Mouse (Mus musculus) testis, adult 2 months (tissue): Measurements from ENCODE around the gene Gm27029. TPM values are rescaled to one million over a fixed set of nuclear protein-coding genes. Genes with fewer than 3 reads are reported as not detected.
"Not testable (repeated sequence)": the region's sequence is repeated elsewhere in the genome, so short reads cannot be mapped to it uniquely, and the experiment has no call there.

Experiments used
- H3K27ac ChIP-seq: fragments of 200-500 bp; 2 replicates; pipeline ENCODE4 v1.5.1; 2012; ENCODE audit warnings: low read depth, low read length; ENCODE audit not compliant: control insufficient read depth, insufficient read depth
- H3K27me3 ChIP-seq: fragments of 200-500 bp; 2 replicates; pipeline ENCODE4 v1.6.1; 2012; ENCODE audit warnings: mild to moderate bottlenecking, low read length, moderate library complexity; ENCODE audit not compliant: control insufficient read depth, insufficient read depth
- H3K36me3 ChIP-seq: fragments of 200-500 bp; 2 replicates; pipeline ENCODE4 v1.6.1; 2012; ENCODE audit warnings: mild to moderate bottlenecking, low read length; ENCODE audit not compliant: control insufficient read depth, insufficient read depth
- H3K4me1 ChIP-seq: fragments of 200-500 bp; 2 replicates; pipeline ENCODE4 v1.6.1; 2012; ENCODE audit warnings: low read length; ENCODE audit not compliant: control insufficient read depth, insufficient read depth
- H3K4me3 ChIP-seq: fragments of 200-500 bp; 2 replicates; pipeline ENCODE4 v1.5.1; 2012; ENCODE audit warnings: low read depth, mild to moderate bottlenecking, low read length, moderate library complexity, mixed read lengths; ENCODE audit not compliant: control insufficient read depth
- CTCF ChIP-seq: fragments of 200-500 bp; IDR thresholded peaks from 2 replicates; pipeline ENCODE4 v1.5.1; 2012; ENCODE audit warnings: low read depth, mild to moderate bottlenecking, inconsistent platforms, low read length, moderate library complexity; ENCODE audit not compliant: control insufficient read depth, insufficient read depth, insufficient replicate concordance
- POLR2A ChIP-seq: fragments of 200-500 bp; IDR thresholded peaks from 2 replicates; pipeline ENCODE4 v1.6.1; 2012; ENCODE audit warnings: low read depth, mild to moderate bottlenecking, inconsistent platforms, low read length, moderate library complexity; ENCODE audit not compliant: control insufficient read depth
- polyA plus RNA-seq: library from polyadenylated mRNA; depleted of rRNA; stranded (reverse); fragments of >200 nt; gene quantifications from 2 replicates; pipeline ENCODE4 v1.2.3, GENCODE M21; 2012

Gm27029 gene
- polyA plus RNA-seq, 1 experiment: 0.14 TPM

DNA sequence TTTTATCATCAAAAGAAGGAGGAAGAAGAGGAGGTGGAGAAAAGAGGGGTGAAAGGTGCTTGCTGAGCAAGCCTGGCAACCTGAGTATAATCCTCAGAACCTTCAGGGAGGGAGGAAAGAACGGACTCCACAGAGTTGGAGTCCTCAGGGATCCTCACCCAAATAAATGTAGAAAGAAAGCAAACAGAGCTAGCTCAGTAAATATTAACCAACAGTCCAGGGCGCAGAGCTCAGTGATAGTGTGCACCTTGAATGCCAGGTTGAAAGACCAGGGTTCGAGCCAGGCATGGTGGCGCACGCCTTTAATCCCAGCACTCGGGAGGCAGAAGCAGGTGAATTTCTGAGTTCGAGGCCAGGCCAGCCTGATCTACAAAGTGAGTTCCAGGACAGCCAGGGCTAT is 31.0 kb upstream of the Gm27029 start:
- Histone ChIP-seq H3K36me3 (no peaks in the 10 kb centered on the region), H3K27ac (no peak overlapping the region), H3K4me1 (no peaks in the 10 kb centered on the region), H3K4me3 (no peak overlapping the region), H3K27me3 (no peaks in the 10 kb centered on the region)
- TF ChIP-seq CTCF (no peak), POLR2A (no peak)

DNA sequence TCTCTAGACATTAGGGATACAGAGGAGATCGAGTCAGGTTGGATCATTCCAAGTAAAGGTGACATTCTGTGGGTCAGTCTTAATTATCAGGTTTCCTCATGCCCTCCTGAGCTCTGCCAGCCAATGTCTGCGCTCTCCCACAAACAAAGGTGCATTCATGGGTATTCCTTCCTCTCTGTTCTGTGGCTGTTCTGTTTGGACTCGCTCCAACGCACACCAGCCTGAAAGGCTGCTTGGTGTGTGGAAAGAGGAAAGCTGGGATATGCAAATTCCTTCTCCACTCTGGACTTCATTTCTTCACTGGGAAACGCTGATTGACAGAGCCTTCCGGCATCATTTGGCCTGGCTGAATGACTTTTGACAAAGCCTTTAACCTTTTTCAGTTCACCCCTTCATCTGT is 30.1 kb upstream of the Gm27029 start:
- H3K27ac ChIP-seq: no peak overlapping the region
- no peaks in the 10 kb centered on the region for H3K4me1 ChIP-seq
- H3K36me3 ChIP-seq: no peaks in the 10 kb centered on the region

DNA sequence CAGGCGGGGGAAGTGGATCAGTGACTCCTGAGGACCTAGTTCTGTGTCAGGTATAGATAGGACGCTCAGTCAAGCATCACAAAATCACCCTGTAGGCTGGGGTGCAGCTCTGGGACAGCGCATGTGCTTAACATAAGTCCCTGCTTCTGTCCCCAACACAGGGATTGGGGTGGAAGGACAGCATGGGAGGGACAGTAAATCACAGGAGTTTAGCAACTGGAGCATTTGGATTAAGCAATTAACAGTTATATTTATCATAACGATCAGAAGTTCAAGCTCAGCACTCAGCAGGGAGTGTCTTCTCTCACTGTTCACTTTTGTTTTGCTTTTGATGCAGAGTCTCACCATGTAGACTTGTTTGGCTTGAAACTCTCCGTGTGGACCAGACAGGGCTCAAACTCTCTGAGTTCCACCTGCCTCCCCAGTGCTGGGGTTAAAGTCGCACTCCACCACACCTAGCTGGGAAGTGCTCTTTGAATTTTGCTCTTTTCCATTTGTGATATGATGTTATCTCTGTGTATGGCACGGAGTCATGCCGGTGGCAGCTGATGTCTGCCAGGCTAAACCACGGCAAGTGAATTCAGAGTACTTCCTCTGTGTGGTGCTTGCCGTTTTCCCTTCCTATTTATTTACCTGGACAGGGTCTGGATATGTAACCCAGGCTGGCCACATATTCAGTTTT is 27.6 kb upstream of the Gm27029 start:
- no peak overlapping the region for H3K4me3 ChIP-seq
- no peaks in the 10 kb centered on the region for H3K4me1 ChIP-seq
- H3K36me3 ChIP-seq: no peaks in the 10 kb centered on the region
- no peaks in the 10 kb centered on the region for H3K27me3 ChIP-seq
- H3K27ac ChIP-seq: no peak overlapping the region
- no peak for TF ChIP-seq CTCF
- no peak for TF ChIP-seq POLR2A

More for the DNA sequence above, 30.1 kb upstream of the Gm27029 start:
- TF ChIP-seq CTCF: no peak
- TF ChIP-seq POLR2A: no peak
- no peak overlapping the region for H3K4me3 ChIP-seq
- no peaks in the 10 kb centered on the region for H3K27me3 ChIP-seq

DNA sequence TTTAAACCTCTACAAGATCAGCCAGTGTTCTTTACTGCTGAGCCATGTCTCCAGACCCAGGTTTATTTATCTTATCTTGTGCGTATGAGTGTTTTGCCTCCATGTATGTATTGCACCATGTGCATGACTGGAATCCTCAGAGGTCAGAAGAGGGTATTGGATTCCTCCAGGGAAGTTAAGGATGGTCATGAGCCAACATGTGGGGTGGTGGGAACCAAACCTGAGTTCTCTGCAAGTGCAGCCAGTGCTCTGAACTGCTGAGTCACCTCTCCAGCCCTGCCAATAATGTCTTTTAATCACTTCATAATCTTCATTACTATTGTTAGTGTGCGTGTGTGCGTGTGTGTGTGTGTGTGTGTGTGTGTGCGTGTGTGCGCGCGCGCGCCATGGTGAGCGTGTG is 26.9 kb upstream of the Gm27029 start:
- H3K36me3 ChIP-seq: no peaks in the 10 kb centered on the region
- no peaks in the 10 kb centered on the region for H3K27me3 ChIP-seq
- no peak overlapping the region for H3K4me3 ChIP-seq
- no peak overlapping the region for H3K27ac ChIP-seq
- TF ChIP-seq POLR2A (no peak), CTCF (no peak)
- H3K4me1 ChIP-seq: no peaks in the 10 kb centered on the region

DNA sequence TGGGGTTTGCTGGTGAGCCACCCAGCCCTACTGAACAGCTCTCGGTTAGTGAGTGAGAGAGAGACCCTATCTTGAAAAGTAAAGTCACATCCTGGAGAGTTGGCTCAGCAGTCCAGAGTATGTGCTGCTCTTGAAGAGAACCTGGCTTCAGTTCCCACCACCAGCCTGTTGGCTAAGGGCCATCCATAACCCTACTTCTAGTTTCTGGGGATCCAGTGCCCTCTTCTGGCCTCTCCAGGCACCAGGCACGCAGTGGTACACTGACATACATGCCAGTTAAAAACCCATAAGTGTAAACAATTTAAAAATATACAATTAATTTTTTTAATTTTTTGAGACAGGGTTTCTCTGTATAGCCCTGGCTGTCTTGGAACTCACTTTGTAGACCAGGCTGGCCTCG is 25.8 kb upstream of the Gm27029 start:
- no peak for TF ChIP-seq POLR2A
- TF ChIP-seq CTCF: no peak
- H3K4me1 ChIP-seq: no peaks in the 10 kb centered on the region
- no peak overlapping the region for H3K27ac ChIP-seq
- no peaks in the 10 kb centered on the region for H3K27me3 ChIP-seq
- H3K4me3 ChIP-seq: no peak overlapping the region
- no peaks in the 10 kb centered on the region for H3K36me3 ChIP-seq

DNA sequence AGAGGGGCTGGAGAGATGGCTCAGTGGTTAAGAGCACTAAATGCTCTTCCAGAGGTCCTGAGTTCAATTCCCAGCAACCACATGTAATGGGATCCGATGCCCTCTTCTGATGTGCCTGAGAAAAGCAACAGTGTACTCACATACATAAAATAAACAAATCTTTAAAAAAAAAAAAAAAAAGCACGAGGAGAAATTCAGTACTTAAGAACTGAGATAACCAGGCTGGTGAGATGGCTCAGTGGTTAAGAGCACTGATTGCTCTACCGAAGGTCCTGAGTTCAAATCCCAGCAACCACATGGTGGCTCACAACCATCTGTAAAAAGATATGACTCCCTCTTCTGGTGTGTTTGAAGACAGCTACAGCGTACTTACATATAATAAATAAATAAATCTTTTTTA is 25.0 kb upstream of the Gm27029 start:
- not testable (repeated sequence) for H3K27ac ChIP-seq, H3K27me3 ChIP-seq, H3K4me3 ChIP-seq, H3K36me3 ChIP-seq, H3K4me1 ChIP-seq

DNA sequence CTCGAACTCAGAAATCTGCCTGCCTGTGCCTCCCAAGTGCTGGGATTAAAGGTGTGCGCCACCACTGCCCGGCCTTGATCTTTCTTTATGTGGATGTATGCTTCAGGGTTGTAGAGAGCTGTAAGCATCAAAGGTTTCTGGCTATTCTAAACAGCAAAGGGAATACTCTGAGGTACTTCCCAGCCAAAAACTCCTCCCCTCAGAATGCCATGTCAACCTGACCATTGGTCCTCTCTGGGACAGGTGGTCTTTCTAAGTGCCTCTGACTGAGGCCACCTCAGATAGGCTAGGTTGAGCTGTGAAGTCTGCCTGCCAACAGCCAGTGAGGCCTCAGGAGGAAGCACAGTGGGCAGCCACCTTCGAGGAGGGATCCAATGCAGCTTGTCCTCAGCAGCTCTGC is 24.3 kb upstream of the Gm27029 start:
- no peak for TF ChIP-seq CTCF
- no peak for TF ChIP-seq POLR2A
- Histone ChIP-seq H3K27ac (peak overlapping the region; percentile 59), H3K4me1 (no peaks in the 10 kb centered on the region), H3K36me3 (peaks cover 2% of the 10 kb centered on the region), H3K4me3 (no peak overlapping the region; the same call in 1 of the 2 replicates), H3K27me3 (no peaks in the 10 kb centered on the region)

DNA sequence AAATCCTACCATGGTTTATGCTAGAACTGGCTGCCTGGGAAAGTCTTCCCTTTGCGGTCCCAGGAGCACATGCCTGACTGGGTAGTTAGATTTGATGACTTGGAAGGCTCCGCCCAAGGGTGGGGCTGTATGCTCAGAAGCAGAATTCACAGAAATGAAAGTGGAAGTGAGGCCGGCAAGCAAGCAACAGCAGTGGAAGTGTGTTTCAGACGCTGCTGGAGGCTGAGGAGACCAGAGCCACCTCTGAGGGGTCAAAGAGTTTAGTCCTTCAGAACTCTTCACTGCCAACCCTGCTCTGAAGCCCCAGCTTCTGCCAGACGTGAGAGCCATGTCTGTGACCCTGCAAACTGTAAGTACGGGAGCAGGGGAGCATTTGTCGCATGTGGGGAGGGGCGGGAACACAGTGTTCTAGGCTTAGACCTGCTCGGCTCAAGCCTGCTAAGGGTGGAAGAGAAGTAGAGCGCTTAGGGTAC is 23.7 kb upstream of the Gm27029 start, which contains the start of gene Ifi35:
Ifi35 (plus strand) TSS at position 134 of the 473 bp plus-strand sequence.
- peak within 1 kb of the TSS; percentile 69 for H3K4me3 ChIP-seq
- H3K27ac ChIP-seq: peak within 1 kb of the TSS; percentile 59
- no peaks in the 10 kb centered on the region for H3K27me3 ChIP-seq
- H3K4me1 ChIP-seq: no peaks in the 10 kb centered on the region
- peak; percentile 38; the same call in 1 of the 2 replicates for TF ChIP-seq POLR2A
- TF ChIP-seq CTCF: no peak
- H3K36me3 ChIP-seq: peaks cover 4% of the 10 kb centered on the region
